Mouse (Mus musculus): ENCODE data around the gene Gzmb. TPM values are rescaled to one million over a fixed set of nuclear protein-coding genes. Genes with fewer than 3 reads are reported as not detected.
"Not testable (repeated sequence)": the region's sequence is repeated elsewhere in the genome, so short reads cannot be mapped to it uniquely, and the experiment has no call there.

Gene Gzmb
- total and polyA plus RNA-seq, 2 experiments from 2014 or later = not detected

DNA sequence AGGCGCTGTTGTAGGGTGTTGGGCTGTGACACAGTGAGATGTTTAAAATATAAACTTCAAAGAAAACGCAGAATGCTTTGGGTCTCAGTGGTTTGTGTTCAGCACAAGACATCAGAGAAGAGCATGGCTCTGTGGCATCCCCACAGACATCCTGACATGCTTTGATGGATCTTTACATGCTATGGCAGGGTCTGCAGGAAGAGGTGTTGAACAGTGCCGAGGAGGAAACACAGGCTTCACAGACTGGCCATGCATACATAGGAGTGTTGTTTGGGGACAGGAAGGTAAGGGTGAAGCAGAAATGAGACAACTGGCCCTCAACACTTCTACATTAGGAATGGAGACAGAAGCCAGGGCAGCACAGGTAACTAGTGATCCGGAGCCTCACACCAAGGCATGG, 34.0 kb upstream of the Gzmb start:
- H3K36me3 ChIP-seq (ENCODE audit: insufficient read depth) = no peaks in the 10 kb centered on the region
- no peak overlapping the region for H3K4me3 ChIP-seq (ENCODE audit: low read depth, low read length)
- H3K27ac ChIP-seq (ENCODE audit: low read depth, low read length) = no peak overlapping the region
- no peak for TF ChIP-seq CTCF (IDR thresholded peaks at IDR 0.05; ENCODE audit: low read depth)
- H3K9ac ChIP-seq = no peak overlapping the region
- ATAC-seq = no peak
- WGBS = 90% methylated on average over 4 of the region's 4 CpGs
- no peaks in the 10 kb centered on the region for H3K4me1 ChIP-seq (ENCODE audit: insufficient read depth)
- no peak for DNase-seq
- no peaks in the 10 kb centered on the region for H3K27me3 ChIP-seq (ENCODE audit: insufficient read depth, low read length)
- no peaks in the 10 kb centered on the region for H3K9me3 ChIP-seq (ENCODE audit: low read length)
- H3K4me2 ChIP-seq (ENCODE audit: low read depth) = no peak overlapping the region

DNA sequence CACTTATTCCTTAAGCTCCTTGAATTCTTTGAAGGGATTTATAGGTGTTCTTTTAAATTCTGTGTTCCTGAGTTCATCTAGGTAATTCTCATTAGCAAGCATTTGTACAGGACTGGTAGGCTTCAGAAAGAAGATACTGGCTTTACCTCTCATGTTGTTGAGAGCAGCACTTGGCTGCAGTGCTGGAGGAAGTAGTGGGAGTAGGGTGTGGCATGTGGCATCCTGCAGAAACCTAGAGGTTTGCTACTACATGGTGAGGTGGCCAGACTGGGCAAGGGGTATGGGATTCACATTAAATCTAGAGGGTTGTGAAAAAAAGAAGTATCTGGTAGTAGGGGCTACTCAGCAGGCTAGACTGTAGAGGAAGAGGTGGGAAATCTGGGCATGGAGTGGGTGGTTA, 31.1 kb upstream of the Gzmb start:
- Histone ChIP-seq H3K4me3 (ENCODE audit: low read depth, low read length) (no peak overlapping the region), H3K4me1 (ENCODE audit: insufficient read depth) (no peaks in the 10 kb centered on the region), H3K27ac (ENCODE audit: low read depth, low read length) (no peak overlapping the region), H3K9ac (no peak overlapping the region), H3K27me3 (ENCODE audit: insufficient read depth, low read length) (no peaks in the 10 kb centered on the region), H3K9me3 (ENCODE audit: low read length) (no peaks in the 10 kb centered on the region), H3K4me2 (ENCODE audit: low read depth) (no peak overlapping the region), H3K36me3 (ENCODE audit: insufficient read depth) (no peaks in the 10 kb centered on the region)
- TF ChIP-seq CTCF (IDR thresholded peaks at IDR 0.05; ENCODE audit: low read depth) = no peak
- DNase-seq (no peak), ATAC-seq (no peak)

DNA sequence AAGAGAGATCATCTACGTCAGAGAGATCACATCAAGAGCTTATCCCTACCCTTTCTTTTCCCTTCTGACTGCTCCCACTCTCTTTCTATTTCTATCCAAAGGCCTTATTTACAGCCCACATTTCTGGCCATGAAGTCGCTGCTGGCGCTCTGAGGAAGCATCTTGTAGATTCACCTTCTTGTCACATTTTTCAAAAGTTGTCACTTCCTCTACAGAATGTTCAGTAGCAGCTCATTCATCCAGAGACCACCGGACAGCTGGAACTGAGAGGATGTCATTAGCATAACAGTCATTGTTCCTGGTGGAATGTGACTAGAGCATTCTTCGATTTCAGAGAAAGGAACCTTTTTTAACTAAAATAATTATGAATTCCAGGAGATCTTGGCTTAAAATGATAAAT, 26.6 kb upstream of the Gzmb start:
- ATAC-seq (no peak), DNase-seq (no peak)
- WGBS = 53% methylated on average over 5 of the region's 5 CpGs
- Histone ChIP-seq H3K4me3 (ENCODE audit: low read depth, low read length) (no peak overlapping the region), H3K27ac (ENCODE audit: low read depth, low read length) (no peak overlapping the region), H3K27me3 (ENCODE audit: insufficient read depth, low read length) (no peaks in the 10 kb centered on the region), H3K9me3 (ENCODE audit: low read length) (no peaks in the 10 kb centered on the region), H3K36me3 (ENCODE audit: insufficient read depth) (no peaks in the 10 kb centered on the region), H3K9ac (no peak overlapping the region), H3K4me1 (ENCODE audit: insufficient read depth) (no peaks in the 10 kb centered on the region), H3K4me2 (ENCODE audit: low read depth) (no peak overlapping the region)
- TF ChIP-seq CTCF (IDR thresholded peaks at IDR 0.05; ENCODE audit: low read depth) = no peak

DNA sequence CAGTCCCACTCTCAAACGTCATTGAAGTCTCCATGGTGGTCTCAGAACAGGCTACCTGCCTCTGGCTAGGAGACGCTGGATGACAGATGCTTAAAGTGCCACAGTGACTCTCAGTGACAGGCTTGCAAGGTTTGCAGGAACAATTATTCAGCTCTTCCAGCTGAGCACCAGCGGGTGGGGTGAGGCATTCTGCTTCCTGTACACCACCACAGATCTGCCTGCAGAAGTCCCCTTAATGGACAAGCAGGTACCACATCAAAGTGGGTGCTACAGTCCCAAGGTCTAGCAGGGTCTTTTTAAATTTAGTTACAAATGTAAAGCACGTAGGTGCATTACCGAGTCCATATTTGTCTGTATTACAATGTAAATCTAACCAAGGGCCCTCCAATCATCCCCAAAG, 25.7 kb upstream of the Gzmb start:
- WGBS = 72% methylated on average over 5 of the region's 5 CpGs
- no peak overlapping the region for H3K9ac ChIP-seq
- H3K36me3 ChIP-seq (ENCODE audit: insufficient read depth) = no peaks in the 10 kb centered on the region
- no peaks in the 10 kb centered on the region for H3K27me3 ChIP-seq (ENCODE audit: insufficient read depth, low read length)
- H3K9me3 ChIP-seq (ENCODE audit: low read length) = no peaks in the 10 kb centered on the region
- H3K4me1 ChIP-seq (ENCODE audit: insufficient read depth) = no peaks in the 10 kb centered on the region
- H3K4me2 ChIP-seq (ENCODE audit: low read depth) = no peak overlapping the region
- H3K27ac ChIP-seq (ENCODE audit: low read depth, low read length) = no peak overlapping the region
- no peak for TF ChIP-seq CTCF (IDR thresholded peaks at IDR 0.05; ENCODE audit: low read depth)
- ATAC-seq (no peak), DNase-seq (no peak)
- no peak overlapping the region for H3K4me3 ChIP-seq (ENCODE audit: low read depth, low read length)

DNA sequence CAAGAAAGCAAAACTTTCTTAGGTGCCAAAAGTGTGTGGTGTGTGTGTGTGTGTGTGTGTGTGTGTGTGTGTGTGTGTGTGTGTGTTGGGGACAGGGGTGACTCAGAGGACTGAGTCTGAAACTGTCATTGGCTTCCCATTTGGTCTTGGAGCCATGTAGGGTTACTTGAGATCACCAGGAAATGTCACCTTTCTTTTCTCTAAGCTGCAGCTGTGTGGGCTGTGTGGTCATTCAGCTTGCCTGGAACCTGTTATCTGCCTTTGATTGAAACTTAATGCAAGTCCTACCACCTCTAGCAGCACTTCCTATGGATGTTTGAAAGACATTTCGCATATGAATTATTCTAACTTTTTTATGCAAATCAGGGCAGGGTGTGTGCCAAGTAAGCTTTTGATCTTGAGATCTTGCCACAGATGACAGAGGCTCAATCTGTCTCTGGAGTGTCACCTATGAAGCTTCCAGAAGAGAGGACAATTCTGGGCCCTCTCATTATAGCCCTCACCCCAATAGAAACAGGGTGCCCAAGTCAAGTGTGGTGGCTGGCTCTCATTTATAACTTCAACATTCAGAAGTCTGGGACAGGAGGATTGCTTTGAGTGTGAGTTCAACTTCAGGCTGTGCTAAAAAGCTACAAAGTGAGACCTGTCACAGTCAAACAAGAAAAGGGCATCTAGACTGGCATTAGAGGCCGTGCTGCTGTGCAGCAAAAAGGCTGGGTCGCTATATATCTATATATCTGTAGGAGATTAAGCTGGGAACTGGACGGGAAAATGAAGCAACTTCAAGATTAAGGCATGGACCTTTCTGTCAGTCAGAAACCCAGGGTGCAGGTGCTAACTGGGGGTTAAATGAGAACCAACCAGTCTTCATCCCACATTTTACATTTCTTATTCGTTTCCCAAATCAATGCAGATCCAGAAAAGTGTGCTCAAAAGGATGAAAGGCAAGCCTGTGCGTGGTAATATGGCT, 22.6 kb upstream of the Gzmb start:
- Histone ChIP-seq H3K27me3 (ENCODE audit: insufficient read depth, low read length) (no peaks in the 10 kb centered on the region), H3K9me3 (ENCODE audit: low read length) (no peaks in the 10 kb centered on the region), H3K9ac (no peak overlapping the region), H3K36me3 (ENCODE audit: insufficient read depth) (no peaks in the 10 kb centered on the region), H3K4me2 (ENCODE audit: low read depth) (no peak overlapping the region), H3K4me3 (ENCODE audit: low read depth, low read length) (no peak overlapping the region), H3K27ac (ENCODE audit: low read depth, low read length) (no peak overlapping the region), H3K4me1 (ENCODE audit: insufficient read depth) (no peaks in the 10 kb centered on the region)
- ATAC-seq = no peak
- DNase-seq = no peak
- TF ChIP-seq CTCF (IDR thresholded peaks at IDR 0.05; ENCODE audit: low read depth) = no peak
- 81% methylated on average over 6 of the region's 6 CpGs for WGBS

DNA sequence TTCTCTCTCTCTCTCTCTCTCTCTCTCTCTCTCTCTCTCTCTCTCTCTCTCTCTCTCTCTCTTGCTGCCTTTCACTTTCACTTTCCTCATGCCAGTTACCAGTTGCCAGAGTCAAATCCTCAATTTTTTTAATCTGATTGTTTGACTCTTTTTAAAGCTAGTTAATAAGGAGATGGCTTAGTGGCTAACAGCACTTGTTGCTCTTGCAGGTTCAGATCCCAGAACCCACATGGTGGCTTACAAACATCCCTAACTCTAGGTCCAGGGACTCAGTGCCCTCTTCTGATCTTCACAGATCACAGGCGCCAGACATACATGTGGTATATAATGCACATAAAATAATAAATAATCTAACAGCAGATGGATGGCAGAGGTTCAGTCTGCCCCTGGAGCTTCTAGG, 21.8 kb upstream of the Gzmb start:
- H3K4me3 ChIP-seq (ENCODE audit: low read depth, low read length) = no peak overlapping the region
- no peak overlapping the region for H3K27ac ChIP-seq (ENCODE audit: low read depth, low read length)
- TF ChIP-seq CTCF (IDR thresholded peaks at IDR 0.05; ENCODE audit: low read depth) = no peak
- no peaks in the 10 kb centered on the region for H3K9me3 ChIP-seq (ENCODE audit: low read length)
- DNase-seq = no peak
- ATAC-seq = no peak
- H3K9ac ChIP-seq = no peak overlapping the region
- no peak overlapping the region for H3K4me2 ChIP-seq (ENCODE audit: low read depth)
- 88% methylated on average over 1 of the region's 1 CpGs for WGBS
- H3K4me1 ChIP-seq (ENCODE audit: insufficient read depth) = no peaks in the 10 kb centered on the region
- H3K36me3 ChIP-seq (ENCODE audit: insufficient read depth) = no peaks in the 10 kb centered on the region
- no peaks in the 10 kb centered on the region for H3K27me3 ChIP-seq (ENCODE audit: insufficient read depth, low read length)

DNA sequence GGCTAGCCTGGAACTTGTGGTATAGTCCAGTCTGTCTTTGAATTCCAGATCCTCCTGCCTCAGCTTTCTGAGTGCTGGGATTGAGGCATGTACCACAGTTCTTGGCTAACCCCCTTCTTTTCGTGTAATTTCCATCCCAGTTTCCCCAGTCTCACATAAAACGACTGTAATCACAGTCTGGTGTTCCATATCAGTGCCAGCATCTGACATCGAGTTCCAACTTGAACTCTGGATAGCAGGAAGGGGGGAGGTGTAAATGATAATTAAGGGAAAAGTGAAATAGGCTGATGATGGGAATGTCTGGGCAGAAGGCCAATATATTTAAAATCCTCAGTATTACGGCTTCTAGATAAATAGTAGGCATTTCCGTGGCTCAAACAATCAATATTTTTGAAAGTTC, 19.0 kb upstream of the Gzmb start:
- DNase-seq = no peak
- no peak for TF ChIP-seq CTCF (IDR thresholded peaks at IDR 0.05; ENCODE audit: low read depth)
- 27% methylated on average over 5 of the region's 5 CpGs for WGBS

DNA sequence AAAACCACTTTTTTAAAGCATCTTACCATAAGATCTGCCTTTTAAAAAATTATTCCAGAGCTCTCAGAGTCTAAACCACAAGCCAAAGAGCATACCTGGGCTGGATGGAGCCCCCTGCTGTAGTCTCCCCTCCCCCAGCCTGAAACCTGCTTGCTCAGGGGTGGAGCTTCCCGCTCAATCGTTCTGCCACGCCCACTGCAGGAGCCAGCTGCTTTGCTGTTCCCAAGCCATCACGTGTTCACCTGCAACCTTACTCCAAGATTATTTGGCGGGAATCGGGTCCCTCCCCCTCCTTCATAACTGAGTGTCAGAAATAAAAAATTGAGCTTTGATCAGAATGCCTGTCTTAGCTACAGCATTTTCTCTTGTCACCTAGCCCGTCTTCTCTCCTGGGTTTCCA, 16.6 kb upstream of the Gzmb start:
- 59% methylated on average over 7 of the region's 7 CpGs for WGBS
- ATAC-seq; H3K36me3 ChIP-seq (ENCODE audit: insufficient read depth); H3K9ac ChIP-seq; H3K4me1 ChIP-seq (ENCODE audit: insufficient read depth); H3K4me2 ChIP-seq (ENCODE audit: low read depth); DNase-seq; H3K27ac ChIP-seq (ENCODE audit: low read depth, low read length); H3K9me3 ChIP-seq (ENCODE audit: low read length); H3K4me3 ChIP-seq (ENCODE audit: low read depth, low read length); H3K27me3 ChIP-seq (ENCODE audit: insufficient read depth, low read length): not testable (repeated sequence)

More for the DNA sequence above, 19.0 kb upstream of the Gzmb start:
- no peak overlapping the region for H3K27ac ChIP-seq (ENCODE audit: low read depth, low read length)
- H3K27me3 ChIP-seq (ENCODE audit: insufficient read depth, low read length) = no peaks in the 10 kb centered on the region
- no peak overlapping the region for H3K9ac ChIP-seq
- no peak overlapping the region for H3K4me2 ChIP-seq (ENCODE audit: low read depth)
- no peak overlapping the region for H3K4me3 ChIP-seq (ENCODE audit: low read depth, low read length)
- no peaks in the 10 kb centered on the region for H3K4me1 ChIP-seq (ENCODE audit: insufficient read depth)
- ATAC-seq = no peak
- no peaks in the 10 kb centered on the region for H3K36me3 ChIP-seq (ENCODE audit: insufficient read depth)
- no peaks in the 10 kb centered on the region for H3K9me3 ChIP-seq (ENCODE audit: low read length)

DNA sequence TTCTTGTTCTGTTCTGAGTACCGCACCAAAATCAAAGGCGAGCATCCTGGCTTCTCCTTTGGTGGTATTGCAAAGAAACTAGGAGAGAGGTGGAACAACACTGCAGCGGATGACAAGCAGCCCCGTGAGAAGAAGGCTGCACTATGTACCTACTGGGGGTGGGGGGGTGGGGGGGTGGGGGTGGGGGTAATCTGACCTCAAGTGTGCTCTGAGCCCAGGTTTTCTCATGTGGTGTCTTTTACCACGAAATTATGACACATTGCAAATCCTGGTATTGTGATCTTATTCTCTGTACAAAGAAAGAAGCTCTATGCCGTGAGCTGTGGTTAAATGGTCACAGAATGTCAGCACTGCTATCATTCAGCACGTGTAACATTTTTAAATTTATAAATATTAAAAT, 14.0 kb upstream of the Gzmb start:
- H3K4me1 ChIP-seq (ENCODE audit: insufficient read depth); H3K9ac ChIP-seq; H3K27ac ChIP-seq (ENCODE audit: low read depth, low read length); ATAC-seq; H3K36me3 ChIP-seq (ENCODE audit: insufficient read depth); H3K4me3 ChIP-seq (ENCODE audit: low read depth, low read length); DNase-seq; H3K27me3 ChIP-seq (ENCODE audit: insufficient read depth, low read length); H3K4me2 ChIP-seq (ENCODE audit: low read depth); H3K9me3 ChIP-seq (ENCODE audit: low read length): not testable (repeated sequence)
- 90% methylated on average over 7 of the region's 7 CpGs for WGBS

All from forebrain, postnatal 0 days (tissue).